Mouse (Mus musculus) MEL (cell line): Measurements from ENCODE around the gene Pid1. TPM values are rescaled to one million over a fixed set of nuclear protein-coding genes. Genes with fewer than 3 reads are reported as not detected.

ENCODE experiments used
- DNase-seq: peaks from one replicate; pipeline ENCODE4 v3.0.0; 2011; ENCODE audit warnings: low read depth, low spot score
- H3K27ac ChIP-seq: 2 replicates; pipeline ENCODE4 v1.5.1; 2012; ENCODE audit warnings: low read depth, mild to moderate bottlenecking, control low read depth, low read length, moderate library complexity; ENCODE audit not compliant: control insufficient read depth
- H3K27me3 ChIP-seq, 2 experiments: fragments of 150-350 bp in 1 of 2; sonication (generic) in 1 of 2; 2 replicates each; pipeline ENCODE4 v1.6.1; 2012; ENCODE audit warnings: low read length in 2 of 2, mild to moderate bottlenecking in 2 of 2, improper control_type of control experiment in 1 of 2, moderate library complexity in 1 of 2; ENCODE audit not compliant: insufficient read depth in 2 of 2, control insufficient read depth in 1 of 2
- H3K36me3 ChIP-seq, 2 experiments: 2 replicates each; pipeline ENCODE4 v1.6.1; 2012 to 2014; ENCODE audit warnings: low read length in 2 of 2, improper control_type of control experiment in 1 of 2, inconsistent platforms in 1 of 2, mild to moderate bottlenecking in 1 of 2; ENCODE audit not compliant: insufficient read depth in 2 of 2, control insufficient read depth in 1 of 2
- H3K4me1 ChIP-seq, 2 experiments: fragments of 150-350 bp in 1 of 2; sonication (generic) in 1 of 2; 2 replicates each; pipeline ENCODE4 v1.6.1; 2012; ENCODE audit warnings: low read length in 2 of 2, improper control_type of control experiment in 1 of 2, mild to moderate bottlenecking in 1 of 2; ENCODE audit not compliant: insufficient read depth in 2 of 2, control insufficient read depth in 1 of 2
- H3K4me3 ChIP-seq, 2 experiments: fragments of 150-350 bp in 1 of 2; sonication (generic) in 1 of 2; 2 replicates each; pipeline ENCODE4 v1.5.1; 2012; ENCODE audit warnings: low read depth in 2 of 2, low read length in 2 of 2, mild to moderate bottlenecking in 2 of 2, moderate library complexity in 2 of 2, control low read depth in 1 of 2, improper control_type of control experiment in 1 of 2; ENCODE audit not compliant: control insufficient read depth in 1 of 2, insufficient read depth in 1 of 2
- H3K79me2 ChIP-seq: 2 replicates; pipeline ENCODE4 v1.6.1; 2012; ENCODE audit warnings: mild to moderate bottlenecking, low read length, moderate library complexity; ENCODE audit not compliant: control insufficient read depth, poor library complexity, insufficient read depth
- H3K9ac ChIP-seq: 2 replicates; pipeline ENCODE4 v1.6.1; 2012; ENCODE audit warnings: low read depth, mild to moderate bottlenecking, control low read depth, low read length, moderate library complexity; ENCODE audit not compliant: control insufficient read depth, poor library complexity, severe bottlenecking
- H3K9me3 ChIP-seq: fragments of 150-350 bp; sonication (generic); replicated peaks from 2 replicates; pipeline ENCODE4 v1.6.1; 2012; ENCODE audit warnings: mild to moderate bottlenecking, low read length, improper control_type of control experiment, moderate library complexity; ENCODE audit not compliant: insufficient read depth
- CHD2 ChIP-seq: IDR thresholded peaks from 2 replicates; pipeline ENCODE4 v1.6.1; 2011; ENCODE audit warnings: low read length, improper control_type of control experiment
- ELF1 ChIP-seq: IDR thresholded peaks from 2 replicates; pipeline ENCODE4 v1.6.1; 2014; ENCODE audit warnings: low read depth, mild to moderate bottlenecking, inconsistent platforms, low read length, improper control_type of control experiment, moderate library complexity
- ETS1 ChIP-seq: IDR thresholded peaks from 2 replicates; pipeline ENCODE4 v1.6.1; 2012; ENCODE audit warnings: low read depth, mild to moderate bottlenecking, inconsistent platforms, low read length, improper control_type of control experiment, moderate library complexity
- HCFC1 ChIP-seq: IDR thresholded peaks from 2 replicates; pipeline ENCODE4 v1.6.1; 2012; ENCODE audit warnings: low read depth, mild to moderate bottlenecking, inconsistent platforms, low read length, improper control_type of control experiment, moderate library complexity
- JUND ChIP-seq: IDR thresholded peaks from 2 replicates; pipeline ENCODE4 v1.6.1; 2011; ENCODE audit warnings: low read depth, mild to moderate bottlenecking, improper control_type of control experiment, low read length
- KAT2A ChIP-seq: conservative IDR thresholded peaks from 2 replicates; pipeline ENCODE4 v1.6.1; 2012; ENCODE audit warnings: low read depth, low read length, improper control_type of control experiment, inconsistent platforms
- MAFK ChIP-seq: IDR thresholded peaks from 2 replicates; pipeline ENCODE4 v1.6.1; 2011; ENCODE audit warnings: low read depth, mild to moderate bottlenecking, low read length, improper control_type of control experiment, borderline replicate concordance
- MAX ChIP-seq: IDR thresholded peaks from 2 replicates; pipeline ENCODE4 v1.6.1; 2011; ENCODE audit warnings: low read length, improper control_type of control experiment
- MAZ ChIP-seq: IDR thresholded peaks from 2 replicates; pipeline ENCODE4 v1.6.1; 2012; ENCODE audit warnings: low read depth, mild to moderate bottlenecking, inconsistent platforms, low read length, improper control_type of control experiment
- MEF2A ChIP-seq: IDR thresholded peaks from 2 replicates; pipeline ENCODE4 v1.6.1; 2014; ENCODE audit warnings: low read depth, mild to moderate bottlenecking, inconsistent platforms, low read length, improper control_type of control experiment; ENCODE audit not compliant: poor library complexity, insufficient replicate concordance, severe bottlenecking; ENCODE audit errors: extremely low read depth
- MXI1 ChIP-seq: IDR thresholded peaks from 2 replicates; pipeline ENCODE4 v1.6.1; 2011; ENCODE audit warnings: mild to moderate bottlenecking, low read depth, low read length, improper control_type of control experiment
- NELFE ChIP-seq: IDR thresholded peaks from 2 replicates; pipeline ENCODE4 v1.6.1; 2011; ENCODE audit warnings: low read depth, low read length, improper control_type of control experiment
- NRF1 ChIP-seq: IDR thresholded peaks from 2 replicates; pipeline ENCODE4 v1.6.1; 2014; ENCODE audit warnings: low read depth, mild to moderate bottlenecking, inconsistent platforms, low read length, improper control_type of control experiment, moderate library complexity; ENCODE audit not compliant: poor library complexity, insufficient read depth, severe bottlenecking
- POLR2A ChIP-seq, 2 experiments: IDR thresholded peaks; 2 replicates each; pipeline ENCODE4 v1.6.1; 2011 to 2012; ENCODE audit warnings: low read length in 2 of 2, mild to moderate bottlenecking in 2 of 2, control low read depth in 1 of 2, improper control_type of control experiment in 1 of 2, low read depth in 1 of 2, moderate library complexity in 1 of 2; ENCODE audit not compliant: control insufficient read depth in 1 of 2, insufficient read depth in 1 of 2, poor library complexity in 1 of 2
- POLR2AphosphoS2 ChIP-seq: IDR thresholded peaks from 2 replicates; pipeline ENCODE4 v1.6.1; 2011; ENCODE audit warnings: low read length, improper control_type of control experiment
- POLR2AphosphoS5 ChIP-seq: IDR thresholded peaks from 2 replicates; pipeline ENCODE4 v1.6.1; 2012; ENCODE audit warnings: low read depth, borderline replicate concordance, mild to moderate bottlenecking, inconsistent platforms, low read length, moderate library complexity, mixed read lengths
- RAD21 ChIP-seq: IDR thresholded peaks from 2 replicates; pipeline ENCODE4 v1.6.1; 2011; ENCODE audit warnings: mild to moderate bottlenecking, low read depth, low read length, improper control_type of control experiment
- RCOR1 ChIP-seq: IDR thresholded peaks from 2 replicates; pipeline ENCODE4 v1.6.1; 2012; ENCODE audit warnings: low read depth, mild to moderate bottlenecking, inconsistent platforms, low read length, improper control_type of control experiment
- SIN3A ChIP-seq: IDR thresholded peaks from 2 replicates; pipeline ENCODE4 v1.6.1; 2012; ENCODE audit warnings: low read length, improper control_type of control experiment, inconsistent platforms
- TAL1 ChIP-seq: IDR thresholded peaks from 2 replicates; pipeline ENCODE4 v1.6.1; 2012; ENCODE audit warnings: mild to moderate bottlenecking, inconsistent platforms, low read length, moderate library complexity, mixed read lengths
- TBP ChIP-seq: IDR thresholded peaks from 2 replicates; pipeline ENCODE4 v1.8.0; 2011; ENCODE audit warnings: low read depth, low read length, improper control_type of control experiment
- TCF12 ChIP-seq: IDR thresholded peaks from 2 replicates; pipeline ENCODE4 v1.6.1; 2014; ENCODE audit warnings: low read depth, mild to moderate bottlenecking, inconsistent platforms, low read length, improper control_type of control experiment, moderate library complexity
- UBTF ChIP-seq: IDR thresholded peaks from 2 replicates; pipeline ENCODE4 v1.6.1; 2012; ENCODE audit warnings: low read depth, mild to moderate bottlenecking, inconsistent platforms, low read length, improper control_type of control experiment, moderate library complexity, borderline replicate concordance; ENCODE audit not compliant: insufficient read depth
- USF1 ChIP-seq: IDR thresholded peaks from 2 replicates; pipeline ENCODE4 v1.6.1; 2014; ENCODE audit warnings: low read depth, mild to moderate bottlenecking, inconsistent platforms, low read length, improper control_type of control experiment, moderate library complexity
- USF2 ChIP-seq, 2 experiments: IDR thresholded peaks; 2 replicates each; pipeline ENCODE4 v1.6.1; 2011 to 2012; ENCODE audit warnings: improper control_type of control experiment in 2 of 2, low read length in 2 of 2, borderline replicate concordance in 1 of 2, inconsistent platforms in 1 of 2, low read depth in 1 of 2, mild to moderate bottlenecking in 1 of 2; ENCODE audit not compliant: insufficient read depth in 1 of 2
- ZNF384 ChIP-seq: IDR thresholded peaks from 2 replicates; pipeline ENCODE4 v1.6.1; 2012; ENCODE audit warnings: low read depth, mild to moderate bottlenecking, inconsistent platforms, low read length, improper control_type of control experiment
- polyA plus RNA-seq, 2 experiments: library from polyadenylated mRNA; stranded (reverse) in 1 of 2; unstranded in 1 of 2; fragments of >175 nt in 1 of 2; fragments of >200 nt in 1 of 2; gene quantifications; 2 replicates each; pipeline versions ENCODE4 v1.2.1 to v1.2.4; 2012; ENCODE audit warnings: low replicate concordance in 2 of 2, low read depth in 1 of 2; ENCODE audit not compliant: insufficient read length in 2 of 2, insufficient read depth in 1 of 2, missing spikeins in 1 of 2
- total RNA-seq: library from RNA; depleted of rRNA; stranded (reverse); fragments of 300-350 nt; gene quantifications from 2 replicates; pipeline ENCODE4 v1.2.3, GENCODE M21; 2012

Pid1 gene
- total and polyA plus RNA-seq, 3 experiments: not detected

- Histone ChIP-seq H3K4me1 (no peaks in the 10 kb centered on the region), H3K4me3 (no peak overlapping the region), H3K27ac (no peak overlapping the region), H3K79me2 (no peaks in the 10 kb centered on the region), H3K9me3 (no peaks in the 10 kb centered on the region), H3K9ac (no peak overlapping the region), H3K27me3 (no peaks in the 10 kb centered on the region), H3K36me3 (no peaks in the 10 kb centered on the region)
- no peak for DNase-seq
- TF ChIP-seq MAX: no peak
- no peak for TF ChIP-seq CHD2
- no peak for TF ChIP-seq MEF2A
- TF ChIP-seq USF2 (IDR thresholded peaks at IDR 0.05; ENCODE audit: borderline replicate concordance in 1 of 2, insufficient read depth in 1 of 2, low read depth in 1 of 2, low read length in 2 of 2): no peak
- TF ChIP-seq KAT2A: no peak
- no peak for TF ChIP-seq POLR2AphosphoS2
- TF ChIP-seq NRF1: no peak
- no peak for TF ChIP-seq RCOR1
- no peak for TF ChIP-seq TCF12
- no peak for TF ChIP-seq UBTF
- no peak for TF ChIP-seq TBP
- TF ChIP-seq MXI1: no peak
- TF ChIP-seq TAL1: no peak
- no peak for TF ChIP-seq RAD21
- no peak for TF ChIP-seq ETS1
These were observed 231.5 kb downstream of the Pid1 start for GRCm38 (mm10) chr1:84132451-84132850.

GRCm38 (mm10) chr1:84131799-84132198 is 232.2 kb downstream of the Pid1 start:
- TF ChIP-seq ELF1 (no peak), ZNF384 (no peak), SIN3A (no peak), POLR2A (IDR thresholded peaks at IDR 0.05; ENCODE audit: control insufficient read depth in 1 of 2, insufficient read depth in 1 of 2, low read depth in 1 of 2, low read length in 2 of 2, poor library complexity in 1 of 2) (no peak), MAZ (no peak), HCFC1 (no peak), POLR2AphosphoS2 (no peak), KAT2A (no peak), MAFK (no peak), TBP (no peak), CHD2 (no peak), NELFE (no peak), POLR2AphosphoS5 (no peak), MEF2A (no peak), JUND (no peak), USF1 (no peak)
- Histone ChIP-seq H3K79me2 (no peaks in the 10 kb centered on the region), H3K9me3 (no peaks in the 10 kb centered on the region), H3K36me3 (no peaks in the 10 kb centered on the region), H3K27ac (no peak overlapping the region), H3K27me3 (no peaks in the 10 kb centered on the region), H3K9ac (no peak overlapping the region), H3K4me3 (no peak overlapping the region), H3K4me1 (no peaks in the 10 kb centered on the region)
- no peak for DNase-seq
